Mouse (Mus musculus) stomach, postnatal 0 days (tissue): ENCODE results near the gene Tmem39a. TPM values are rescaled to one million over a fixed set of nuclear protein-coding genes. Genes with fewer than 3 reads are reported as not detected.

Experiments
- ATAC-seq: fragments of 200-750 bp; cut with Nextera tagmentation; 2 replicates; pipeline ENCODE4 v1.8.0; 2017; ENCODE audit not compliant: low FRiP score, low TSS enrichment
- DNase-seq: peaks from one replicate; pipeline ENCODE4 v3.0.0-alpha.2; 2016; ENCODE audit warnings: low spot score
- H3K27ac ChIP-seq: fragments of 300-500 bp; sonication (generic); replicated peaks from 2 replicates; pipeline ENCODE4 v1.5.1; 2014; ENCODE audit warnings: mild to moderate bottlenecking, control low read depth
- H3K27me3 ChIP-seq: fragments of 300-500 bp; sonication (generic); 2 replicates; pipeline ENCODE4 v1.6.1; 2014; ENCODE audit warnings: low read length; ENCODE audit not compliant: control insufficient read depth, insufficient read depth
- H3K36me3 ChIP-seq: fragments of 300-500 bp; sonication (generic); 2 replicates; pipeline ENCODE4 v1.6.1; 2014; ENCODE audit warnings: low read length, mixed read lengths; ENCODE audit not compliant: control insufficient read depth, insufficient read depth
- H3K4me1 ChIP-seq: fragments of 300-500 bp; sonication (generic); replicated peaks from 2 replicates; pipeline ENCODE4 v1.6.1; 2014; ENCODE audit warnings: antibody characterized with exemption; ENCODE audit not compliant: control insufficient read depth, insufficient read depth
- H3K4me2 ChIP-seq: fragments of 300-500 bp; sonication (generic); replicated peaks from 2 replicates; pipeline ENCODE4 v1.6.1; 2014; ENCODE audit warnings: low read depth, mild to moderate bottlenecking, control low read depth, moderate library complexity
- H3K4me3 ChIP-seq: fragments of 300-500 bp; sonication (generic); 2 replicates; pipeline ENCODE4 v1.5.1; 2014; ENCODE audit warnings: low read depth, low read length, control low read depth
- H3K9ac ChIP-seq: fragments of 300-500 bp; sonication (generic); 2 replicates; pipeline ENCODE4 v1.6.1; 2014; ENCODE audit warnings: mild to moderate bottlenecking, low read length, control low read depth, mixed read lengths
- H3K9me3 ChIP-seq: fragments of 300-500 bp; sonication (generic); 2 replicates; pipeline ENCODE4 v1.6.1; 2016; ENCODE audit warnings: low read length; ENCODE audit not compliant: control insufficient read depth
- CTCF ChIP-seq: IDR thresholded peaks from 2 replicates; pipeline ENCODE4 v1.5.1; 2016; ENCODE audit warnings: antibody characterized with exemption, low read depth, mild to moderate bottlenecking, moderate library complexity
- EP300 ChIP-seq: optimal IDR thresholded peaks from 2 replicates; pipeline ENCODE3; 2016; ENCODE audit warnings: antibody characterized with exemption
- WGBS: fragments of 180-500 bp; shearing (Covaris S2); extraction: QIAGEN DNeasy Blood & Tissue Kit; methylation state at CpG from one replicate; pipeline ENCODE4 v1.1.7; 2014; 5-methylcytosine and 5-hydroxymethylcytosine counted together
- polyA plus RNA-seq: library from polyadenylated mRNA; unstranded; fragments of >200 nt; fragmentation: Nextera tagmentation; extraction: Ambion mirVana; gene quantifications from 2 replicates; pipeline ENCODE4 v1.2.1, GENCODE M21; 2015

Tmem39a gene
- polyA plus RNA-seq, 1 experiment from 2014 or later, result 48.9 TPM

GRCm38 (mm10) chr16:38592946-38593345 lies 34.4 kb downstream of the Tmem39a start:
- Histone ChIP-seq H3K4me3 (no peak overlapping the region), H3K27me3 (no peaks in the 10 kb centered on the region), H3K9me3 (no peaks in the 10 kb centered on the region), H3K9ac (no peak overlapping the region), H3K27ac (no peak overlapping the region), H3K4me2 (no peak overlapping the region), H3K4me1 (no peaks in the 10 kb centered on the region), H3K36me3 (peaks cover 11% of the 10 kb centered on the region)
- TF ChIP-seq CTCF (no peak), EP300 (no peak)
- DNase-seq (no peak), ATAC-seq (no peak)
- WGBS, result 96% methylated on average over 4 of the region's 4 CpGs

DNA sequence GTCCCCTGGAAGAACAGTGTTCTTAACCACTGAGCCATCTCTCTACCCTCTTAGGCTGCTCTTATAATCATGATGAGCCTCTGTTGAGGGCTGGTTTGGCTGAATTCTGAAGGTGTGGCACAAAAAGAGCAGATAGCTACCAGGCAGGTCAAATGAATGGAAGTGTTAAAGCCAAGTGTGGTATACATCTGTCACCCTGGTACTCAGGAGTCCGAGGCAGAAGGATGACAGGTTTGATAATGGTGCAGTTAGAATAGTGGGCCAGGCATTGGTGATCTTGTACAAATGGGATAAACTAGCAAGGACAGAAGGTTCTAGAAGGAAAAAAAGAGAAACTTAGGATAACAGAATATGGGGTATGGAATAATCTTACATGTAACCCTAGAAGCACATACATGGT lies 35.9 kb downstream of the Tmem39a start:
- Histone ChIP-seq H3K27me3 (no peaks in the 10 kb centered on the region), H3K9me3 (no peaks in the 10 kb centered on the region), H3K36me3 (peaks cover 9% of the 10 kb centered on the region; the same call in 1 of the 2 replicates), H3K4me2 (no peak overlapping the region), H3K4me3 (no peak overlapping the region), H3K4me1 (no peaks in the 10 kb centered on the region), H3K27ac (no peak overlapping the region), H3K9ac (no peak overlapping the region)
- WGBS, result 89% methylated on average over 1 of the region's 1 CpGs
- ATAC-seq, result no peak
- TF ChIP-seq EP300 (no peak), CTCF (no peak)
- no peak for DNase-seq

DNA sequence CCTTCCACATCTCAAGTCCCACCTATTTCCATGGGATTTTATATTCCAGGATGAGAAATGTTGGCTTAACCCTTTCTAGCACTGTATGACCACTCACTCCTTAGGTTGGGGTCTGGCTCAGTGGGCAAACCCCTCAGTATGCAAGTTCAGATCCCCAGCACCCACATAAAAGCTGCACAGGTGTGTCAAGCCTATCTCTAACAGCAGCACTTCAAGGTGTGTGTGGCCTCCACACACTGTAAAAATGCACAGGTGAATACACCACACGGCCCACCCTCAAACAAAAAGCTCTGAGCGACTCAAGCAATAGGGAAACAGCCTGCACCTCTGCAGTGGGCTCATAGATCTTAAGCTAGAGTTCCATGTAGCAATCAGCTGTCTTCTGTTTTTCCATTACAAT lies 37.6 kb downstream of the Tmem39a start:
- Histone ChIP-seq H3K9me3 (no peaks in the 10 kb centered on the region), H3K4me1 (no peaks in the 10 kb centered on the region), H3K27me3 (no peaks in the 10 kb centered on the region), H3K9ac (no peak overlapping the region; the same call in 1 of the 2 replicates), H3K36me3 (peaks cover 9% of the 10 kb centered on the region; the same call in 1 of the 2 replicates), H3K27ac (no peak overlapping the region), H3K4me2 (no peak overlapping the region), H3K4me3 (no peak overlapping the region)
- ATAC-seq, result no peak
- DNase-seq, result no peak
- 74% methylated on average over 2 of the region's 2 CpGs for WGBS
- TF ChIP-seq CTCF, result no peak
- TF ChIP-seq EP300, result no peak

- Histone ChIP-seq H3K27me3 (no peaks in the 10 kb centered on the region), H3K9me3 (no peaks in the 10 kb centered on the region), H3K4me3 (no peak overlapping the region), H3K4me1 (no peaks in the 10 kb centered on the region), H3K9ac (no peak overlapping the region), H3K36me3 (peaks cover 5% of the 10 kb centered on the region; the same call in 1 of the 2 replicates), H3K27ac (no peak overlapping the region), H3K4me2 (no peak overlapping the region)
- ATAC-seq (no peak), DNase-seq (no peak)
- 89% methylated on average over 2 of the region's 2 CpGs for WGBS
- TF ChIP-seq CTCF (no peak), EP300 (no peak)
Measured at GRCm38 (mm10) chr16:38596651-38597050, 38.2 kb downstream of the Tmem39a start.

DNA sequence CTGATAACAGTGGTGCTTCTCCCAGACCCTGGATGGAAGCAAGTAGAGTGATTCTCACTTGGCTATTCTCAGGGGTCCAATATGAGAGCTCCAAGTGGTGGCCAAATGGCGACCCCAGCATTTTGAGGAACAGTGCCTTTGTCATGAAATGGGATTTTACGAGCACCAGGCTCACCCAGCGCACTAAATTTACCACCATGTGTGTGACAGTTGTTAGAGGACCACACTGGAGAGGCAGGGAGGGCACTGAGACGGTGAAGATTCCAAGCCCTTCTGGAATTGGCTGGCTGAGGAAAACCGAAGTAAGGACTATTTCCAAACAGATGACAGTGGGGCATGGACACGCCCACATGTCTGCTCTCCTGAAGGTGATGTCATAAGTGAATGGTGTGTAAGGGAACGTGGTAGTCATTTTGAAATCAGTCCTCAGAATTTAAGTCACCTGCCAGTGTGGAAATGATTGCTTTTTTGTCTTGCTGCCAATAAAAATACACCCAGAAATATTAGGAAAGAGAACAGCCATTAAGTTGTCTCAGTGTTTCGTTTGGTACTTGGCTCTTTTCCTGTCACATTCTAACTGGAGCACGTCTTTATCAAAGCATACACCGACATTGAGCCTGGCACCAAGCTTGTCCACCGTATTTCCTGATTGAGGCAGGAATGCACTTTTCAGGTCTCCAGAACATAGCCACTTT lies 40.6 kb downstream of the Tmem39a start:
- whole genome bisulfite sequencing, result 60% methylated on average over 11 of the region's 11 CpGs
- H3K27me3 ChIP-seq, result no peaks in the 10 kb centered on the region
- no peaks in the 10 kb centered on the region for H3K9me3 ChIP-seq
- H3K4me3 ChIP-seq, result no peak overlapping the region
- DNase-seq, result no peak
- no peak overlapping the region for H3K9ac ChIP-seq
- no peaks in the 10 kb centered on the region; the same call in 1 of the 2 replicates for H3K36me3 ChIP-seq
- ATAC-seq, result no peak
- no peak overlapping the region for H3K27ac ChIP-seq
- H3K4me1 ChIP-seq, result no peaks in the 10 kb centered on the region
- no peak overlapping the region for H3K4me2 ChIP-seq
- no peak for TF ChIP-seq CTCF
- no peak for TF ChIP-seq EP300

DNA sequence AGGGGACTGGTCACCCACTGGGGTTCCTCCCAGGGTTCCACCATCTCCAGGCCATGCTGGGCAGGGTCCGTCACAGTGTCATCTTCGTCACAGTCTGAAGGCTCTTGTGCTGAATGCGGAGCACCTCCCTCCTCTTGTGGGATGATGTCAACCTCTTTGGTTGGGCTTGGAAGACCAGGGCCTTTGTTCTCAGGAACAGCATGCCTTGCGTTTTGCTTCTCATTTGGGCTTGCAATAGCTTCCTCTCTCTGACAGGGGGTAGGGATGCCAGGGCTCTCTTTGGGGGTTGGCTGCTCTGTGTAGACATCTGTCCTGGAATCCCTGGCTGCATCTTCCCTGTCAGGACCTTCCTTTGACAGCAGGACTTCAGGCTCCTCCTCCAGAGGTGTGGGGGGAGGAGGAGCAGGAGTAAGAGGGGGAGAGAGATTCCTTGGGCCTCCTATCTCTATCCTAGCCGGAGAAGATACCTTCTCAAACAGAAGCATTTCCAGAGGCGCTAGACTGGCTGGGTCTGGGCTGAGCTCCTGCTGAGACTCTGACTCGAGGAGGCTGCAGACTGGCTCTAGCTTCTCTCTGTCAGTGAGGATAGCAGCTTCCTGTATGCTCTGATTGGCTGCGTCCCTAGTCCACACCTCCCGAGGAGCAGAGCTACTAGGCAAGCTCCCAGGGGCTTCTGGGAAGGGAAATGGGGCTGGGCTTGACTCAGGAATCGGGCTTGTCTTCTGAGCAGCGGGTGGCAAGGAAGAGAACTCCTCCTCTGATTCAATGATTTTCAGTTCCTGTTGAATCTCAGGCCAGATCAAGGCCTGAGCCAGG lies 44.7 kb downstream of the Tmem39a start:
- Histone ChIP-seq H3K9ac (no peak overlapping the region), H3K9me3 (no peaks in the 10 kb centered on the region), H3K36me3 (no peaks in the 10 kb centered on the region; the same call in 1 of the 2 replicates), H3K27me3 (no peaks in the 10 kb centered on the region), H3K27ac (no peak overlapping the region), H3K4me3 (no peak overlapping the region), H3K4me1 (no peaks in the 10 kb centered on the region), H3K4me2 (no peak overlapping the region)
- TF ChIP-seq EP300, result no peak
- no peak for TF ChIP-seq CTCF
- DNase-seq (no peak), ATAC-seq (peak; percentile 51; the same call in 1 of the 2 replicates)
- WGBS, result 46% methylated on average over 11 of the region's 11 CpGs
